Mouse (Mus musculus) layer of hippocampus, adult 9-11 months (tissue): ENCODE measurements around the gene Supt3.

Experiments used
- DNase-seq: peaks from one replicate; pipeline ENCODE4 v3.0.0; 2022

Gene Supt3

GRCm38 (mm10) chr17:45144656-45145055 lies 367.7 kb downstream of the Supt3 start:
- no peak for DNase-seq

DNA sequence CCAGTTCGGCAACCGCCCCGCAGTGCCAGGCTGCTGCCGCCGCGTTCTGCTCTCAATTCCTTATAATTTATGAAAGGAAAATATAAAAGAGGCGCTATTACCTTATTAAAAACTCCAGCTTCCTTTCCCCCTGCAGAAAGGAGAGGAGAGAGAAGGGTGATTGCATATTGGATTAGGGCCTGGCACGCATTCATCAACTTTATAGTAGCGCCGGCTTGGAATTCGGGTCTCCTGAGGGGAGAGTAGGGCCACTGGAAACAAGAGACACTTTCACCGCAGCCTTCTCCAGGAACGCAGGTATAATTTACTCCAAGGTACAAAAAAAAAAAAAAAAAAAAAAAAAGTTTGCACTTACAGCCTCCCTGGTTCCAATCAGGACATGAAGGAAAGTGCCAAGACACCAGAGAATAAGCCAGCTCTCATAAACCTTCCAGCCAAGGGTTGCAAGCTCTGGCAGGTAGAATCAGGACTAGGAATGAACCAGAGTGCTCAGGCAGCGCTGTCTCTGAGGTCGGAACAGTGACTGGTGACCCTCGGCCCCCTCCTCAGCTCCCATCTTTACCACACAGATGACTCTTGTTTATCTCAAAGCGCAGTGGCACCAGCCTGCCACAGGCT lies 374.5 kb downstream of the Supt3 start:
- DNase-seq = no peak

DNA sequence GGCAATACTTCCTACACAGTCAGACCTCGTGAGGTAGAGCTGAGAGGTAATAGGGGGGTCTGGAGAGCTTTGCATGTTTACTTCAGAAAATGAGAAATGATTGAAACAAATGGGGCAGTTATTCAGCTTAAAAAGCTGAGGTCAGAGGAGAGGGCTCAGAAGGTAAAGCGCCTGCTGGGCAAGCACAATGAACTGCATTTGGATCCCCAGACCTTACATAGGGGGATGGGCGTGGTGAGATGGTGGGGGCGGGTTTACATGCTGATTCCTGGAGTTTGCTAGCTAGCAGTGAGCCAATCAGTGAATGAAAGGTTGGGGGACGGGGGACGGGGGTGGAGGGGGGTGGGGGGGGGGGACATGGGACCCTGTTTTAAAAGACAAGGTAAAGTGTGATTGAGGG lies 376.8 kb downstream of the Supt3 start:
- no peak for DNase-seq

- DNase-seq = no peak
Measured at GRCm38 (mm10) chr17:45158171-45158691, 381.3 kb downstream of the Supt3 start.

GRCm38 (mm10) chr17:45160651-45161050 lies 383.7 kb downstream of the Supt3 start:
- no peak for DNase-seq

DNA sequence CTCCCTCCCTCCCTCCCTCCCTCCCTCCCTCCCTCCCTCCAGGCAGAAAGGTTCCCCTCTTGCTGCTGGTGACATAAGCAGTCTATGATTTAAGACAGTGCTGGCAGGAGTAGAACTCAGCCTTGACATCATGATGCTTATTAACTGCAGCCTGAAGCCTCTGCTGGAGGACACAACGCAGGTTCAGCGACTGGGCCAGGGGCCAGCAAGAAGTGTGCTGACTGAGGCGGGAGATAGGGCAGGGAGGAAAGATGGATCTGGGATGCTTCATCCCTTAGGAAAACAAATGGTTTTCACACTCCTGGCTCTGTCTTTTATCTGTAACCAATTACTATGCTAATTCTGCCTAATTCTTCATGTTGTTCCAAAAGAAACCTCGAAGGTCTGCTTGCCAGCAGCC lies 388.8 kb downstream of the Supt3 start:
- no peak for DNase-seq
